Mouse (Mus musculus): Measurements from ENCODE around the gene Dpy19l2.

DNA sequence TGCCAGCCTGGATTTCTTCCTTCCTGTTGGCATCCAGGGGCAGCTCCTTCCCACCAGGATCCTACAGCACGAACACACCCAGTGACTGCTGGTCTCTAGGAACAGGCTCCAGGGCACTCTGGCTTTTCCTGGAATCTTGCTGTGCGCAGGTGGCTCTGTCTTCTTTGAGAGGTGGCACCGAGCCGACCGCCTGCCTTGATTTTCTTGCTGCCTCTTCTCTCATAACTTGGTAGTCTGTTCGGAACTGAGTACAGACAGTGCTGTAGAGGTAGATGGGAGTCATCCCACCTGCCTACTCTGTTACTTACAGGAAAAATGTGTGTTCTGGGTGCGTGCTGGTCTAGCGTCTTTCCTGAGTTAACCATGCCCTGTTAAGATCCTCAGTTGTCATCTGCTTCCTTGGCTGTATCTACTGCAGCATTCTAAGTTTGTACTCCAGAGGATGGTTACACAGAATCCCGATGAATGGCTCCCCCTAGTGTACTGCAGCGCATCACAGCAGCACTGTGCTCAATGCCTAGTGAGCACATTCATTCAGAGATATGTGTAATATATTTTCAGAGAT is 179.4 kb downstream of the Dpy19l2 start:
- TF ChIP-seq CTCF (IDR thresholded peaks at IDR 0.05): peak; percentile 93
- TF ChIP-seq EP300 (IDR thresholded peaks at IDR 0.05): no peak

Data from lung, postnatal 0 days (tissue).